8 mouse cellular contexts compared by ENCODE assay signal in genomic region chr14:26667991-26668370, GRCm38 (mm10). TPM values are rescaled to one million over a fixed set of nuclear protein-coding genes. Genes with fewer than 3 reads are reported as not detected.
DNase-seq lines count a peak whose midpoint lies in the region; ATAC-seq and TF ChIP-seq lines count a peak whose summit lies in the region.

No protein-coding gene starts in this region.

- no peaks in the 10 kb centered on the region for H3K9me3 ChIP-seq in heart, embryonic 13.5 days
- 0 out of 2 replicates have a peak, but pooled peaks cover 7% of the 10 kb centered on the region for H3K9me3 ChIP-seq in E14TG2a.4 (ENCODE audit: low read length)
- no peaks in the 10 kb centered on the region for H3K9me3 ChIP-seq in forebrain, embryonic 14.5 days (replicated peaks; ENCODE audit: control insufficient read depth, low read length)
- H3K9me3 ChIP-seq in liver, embryonic 16.5 days (replicated peaks; ENCODE audit: control insufficient read depth, low read length): no peaks in the 10 kb centered on the region

- peaks cover 27% of the 10 kb centered on the region for H3K36me3 ChIP-seq in heart, embryonic 13.5 days
- peaks cover 50% of the 10 kb centered on the region for H3K36me3 ChIP-seq in E14TG2a.4 (ENCODE audit: insufficient read depth, low read length)
- peaks cover 23% of the 10 kb centered on the region for H3K36me3 ChIP-seq in forebrain, embryonic 14.5 days (ENCODE audit: control insufficient read depth, insufficient read depth, low read length)
- H3K36me3 ChIP-seq in liver, embryonic 16.5 days (ENCODE audit: control insufficient read depth, insufficient read depth): peaks cover 9% of the 10 kb centered on the region

- DNase-seq in heart, postnatal 4 days: no peak
- DNase-seq in forebrain, embryonic 14.5 days (ENCODE audit: low spot score): no peak
- DNase-seq in ovary, postnatal 10 days (ENCODE audit: low spot score): no peak
- DNase-seq in cerebellum, postnatal 25 days: no peak
- no peak for DNase-seq in c-Kit-positive CD71-positive TER-119-positive erythroid progenitor cells, embryonic 14.5 days (ENCODE audit: low spot score)

- no peak for TF ChIP-seq CTCF in E14TG2a.4 (conservative IDR thresholded peaks at IDR 0.05; ENCODE audit: low read length)

- peaks cover 26% of the 10 kb centered on the region for H3K4me1 ChIP-seq in heart, embryonic 13.5 days
- H3K4me1 ChIP-seq in E14TG2a.4 (replicated peaks; ENCODE audit: low read depth, low read length): peaks cover 44% of the 10 kb centered on the region
- peaks cover 11% of the 10 kb centered on the region for H3K4me1 ChIP-seq in forebrain, embryonic 14.5 days (ENCODE audit: control insufficient read depth, insufficient read depth, low read length)
- H3K4me1 ChIP-seq in liver, embryonic 16.5 days (ENCODE audit: control insufficient read depth, low read depth, low read length): peaks cover 15% of the 10 kb centered on the region

- peak overlapping the region; percentile 98 for H3K4me3 ChIP-seq in heart, embryonic 13.5 days
- peak overlapping the region; percentile 96 for H3K4me3 ChIP-seq in E14TG2a.4 (replicated peaks; ENCODE audit: low read length)
- peak overlapping the region; percentile 95 for H3K4me3 ChIP-seq in forebrain, embryonic 14.5 days (ENCODE audit: low read depth, low read length)
- H3K4me3 ChIP-seq in liver, embryonic 16.5 days (ENCODE audit: low read depth, low read length): peak overlapping the region; percentile 83

- 0 out of 2 replicates have a peak overlapping the region, but pooled peaks have one; percentile 88 for H3K27ac ChIP-seq in heart, embryonic 13.5 days (replicated peaks)
- no peak overlapping the region; the same call in 1 of the 2 replicates for H3K27ac ChIP-seq in forebrain, embryonic 14.5 days (ENCODE audit: low read depth, low read length)
- H3K27ac ChIP-seq in liver, embryonic 16.5 days (ENCODE audit: low read length): peak overlapping the region; percentile 93

- no peak for ATAC-seq in heart, embryonic 13.5 days (ENCODE audit: extremely low read depth, insufficient number of reproducible peaks, low FRiP score, low TSS enrichment)
- no peak for ATAC-seq in forebrain, embryonic 14.5 days
- ATAC-seq in liver, embryonic 16.5 days (ENCODE audit: low read depth): no peak

- H3K4me2 ChIP-seq in heart, embryonic 13.5 days: peak overlapping the region; percentile 99
- H3K4me2 ChIP-seq in forebrain, embryonic 14.5 days (ENCODE audit: low read length): peak overlapping the region; percentile 99
- peak overlapping the region; percentile 84 for H3K4me2 ChIP-seq in liver, embryonic 16.5 days (ENCODE audit: low read depth, low read length)

- peak overlapping the region; percentile 93 for H3K9ac ChIP-seq in heart, embryonic 13.5 days
- peak overlapping the region; percentile 86 for H3K9ac ChIP-seq in forebrain, embryonic 14.5 days (ENCODE audit: low read length)
- H3K9ac ChIP-seq in liver, embryonic 16.5 days (ENCODE audit: low read depth, low read length): peak overlapping the region; percentile 88

- H3K27me3 ChIP-seq in heart, embryonic 13.5 days (replicated peaks): no peaks in the 10 kb centered on the region
- H3K27me3 ChIP-seq in E14TG2a.4 (ENCODE audit: insufficient read depth, low read length): no peaks in the 10 kb centered on the region
- H3K27me3 ChIP-seq in forebrain, embryonic 14.5 days (replicated peaks; ENCODE audit: control insufficient read depth, insufficient read depth, low read length): no peaks in the 10 kb centered on the region
- H3K27me3 ChIP-seq in liver, embryonic 16.5 days (ENCODE audit: control insufficient read depth, insufficient read depth, low read depth, low read length): no peaks in the 10 kb centered on the region

- WGBS in heart, embryonic 13.5 days: 9% methylated on average over 6 of the region's 6 CpGs
- 17% methylated on average over 6 of the region's 6 CpGs for WGBS in forebrain, embryonic 14.5 days
- 9% methylated on average over 6 of the region's 6 CpGs for WGBS in liver, embryonic 16.5 days (ENCODE audit: insufficient replicate concordance)

RNA-seq across cellular contexts. Expression of gene Pde12, which starts 1.7 kb away (rescaled TPM):
- 7.5 and 7.6 TPM in 2 replicates for polyA plus RNA-seq in heart, embryonic 13.5 days (2015; fragmentation: Nextera tagmentation; extraction: Ambion mirVana)
- total RNA-seq in heart, postnatal 4 days (2021): 1 to 10 TPM; 7.5 to 8.3 TPM
- polyA plus RNA-seq in forebrain, embryonic 14.5 days (2014; fragmentation: Nextera tagmentation; extraction: Ambion mirVana): 13.2 and 15.3 TPM in 2 replicates
- 4.6 TPM in 2 replicates for polyA plus RNA-seq in liver, embryonic 16.5 days (2015; fragmentation: Nextera tagmentation; extraction: Ambion mirVana)

RNA-seq across cellular contexts. Expression of gene Dnah12, which starts 25.1 kb away (rescaled TPM):
- polyA plus RNA-seq in heart, embryonic 13.5 days (2015; fragmentation: Nextera tagmentation; extraction: Ambion mirVana): 0.01 TPM in 2 replicates
- under 1 TPM; 0.02 TPM for total RNA-seq in heart, postnatal 4 days (2021)
- polyA plus RNA-seq in forebrain, embryonic 14.5 days (2014; fragmentation: Nextera tagmentation; extraction: Ambion mirVana): 0.10 TPM in 2 replicates
- 0.01 and 0.02 TPM in 2 replicates for polyA plus RNA-seq in liver, embryonic 16.5 days (2015; fragmentation: Nextera tagmentation; extraction: Ambion mirVana)

RNA-seq across cellular contexts. Expression of gene Arf4, which starts 30.1 kb away (rescaled TPM):
- polyA plus RNA-seq in heart, embryonic 13.5 days (2015; fragmentation: Nextera tagmentation; extraction: Ambion mirVana): 440 and 447 TPM in 2 replicates
- total RNA-seq in heart, postnatal 4 days (2021): 100 to 1,000 TPM; 167 to 177 TPM
- polyA plus RNA-seq in forebrain, embryonic 14.5 days (2014; fragmentation: Nextera tagmentation; extraction: Ambion mirVana): 681 and 712 TPM in 2 replicates
- 154 and 161 TPM in 2 replicates for polyA plus RNA-seq in liver, embryonic 16.5 days (2015; fragmentation: Nextera tagmentation; extraction: Ambion mirVana)
